Mouse (Mus musculus) small intestine, adult 2 months (tissue): ENCODE measurements around the gene Stap1.

ENCODE experiments used
- CTCF ChIP-seq: fragments of 200-500 bp; IDR thresholded peaks from 2 replicates; pipeline ENCODE4 v1.5.1; 2012; ENCODE audit warnings: low read depth, mild to moderate bottlenecking, control low read depth, inconsistent platforms, low read length, moderate library complexity, mixed read lengths; ENCODE audit not compliant: insufficient replicate concordance, insufficient read length; ENCODE audit errors: extremely low read depth
- POLR2A ChIP-seq: fragments of 200-500 bp; IDR thresholded peaks from 2 replicates; pipeline ENCODE4 v1.6.1; 2012; ENCODE audit warnings: low read depth, mild to moderate bottlenecking, control low read depth, inconsistent platforms, low read length, moderate library complexity

- TF ChIP-seq POLR2A: no peak
- TF ChIP-seq CTCF: no peak
These were observed 23.2 kb downstream of the Stap1 start for GRCm38 (mm10) chr5:86094754-86095153.
